Mouse (Mus musculus): ENCODE data around the gene Kcnj3. TPM values are rescaled to one million over a fixed set of nuclear protein-coding genes. Genes with fewer than 3 reads are reported as not detected.

Kcnj3 gene
- polyA plus RNA-seq (2012; rRNA removed) = 0.31 and 0.33 TPM in 2 replicates

GRCm38 (mm10) chr2:55435721-55436260 lies at the start of gene Kcnj3:
Kcnj3 (plus strand) TSS chr2:55435970.
- TF ChIP-seq CTCF (conservative IDR thresholded peaks at IDR 0.05; ENCODE audit: insufficient read depth, insufficient read length, low read depth, low read length) = no peak
- no peak for TF ChIP-seq POLR2A (IDR thresholded peaks at IDR 0.05; ENCODE audit: low read depth, low read length)
- Histone ChIP-seq H3K4me1 (ENCODE audit: control insufficient read depth, insufficient read depth, low read length) (no peaks in the 10 kb centered on the region), H3K4me3 (ENCODE audit: insufficient read depth, low read depth, low read length) (no peak within 1 kb of the TSS), H3K27ac (ENCODE audit: insufficient read depth, low read depth, low read length) (no peak within 1 kb of the TSS), H3K27me3 (replicated peaks; ENCODE audit: control insufficient read depth, insufficient read depth, low read length) (0 out of 2 replicates have a peak, but pooled peaks cover 2% of the 10 kb centered on the region), H3K36me3 (ENCODE audit: control insufficient read depth, insufficient read depth, low read length) (no peaks in the 10 kb centered on the region)
- DNase-seq = no peak
- WGBS = 1% methylated on average over 20 of the region's 20 CpGs

GRCm38 (mm10) chr2:55390330-55390989 lies 45.3 kb upstream of the Kcnj3 start:
- no peaks in the 10 kb centered on the region for H3K4me1 ChIP-seq (ENCODE audit: control insufficient read depth, insufficient read depth, low read length)
- TF ChIP-seq CTCF (conservative IDR thresholded peaks at IDR 0.05; ENCODE audit: insufficient read depth, insufficient read length, low read depth, low read length) (no peak), POLR2A (IDR thresholded peaks at IDR 0.05; ENCODE audit: low read depth, low read length) (no peak)
- H3K27ac ChIP-seq (ENCODE audit: insufficient read depth, low read depth, low read length) = no peak overlapping the region
- WGBS = 70% methylated on average over 3 of the region's 3 CpGs
- H3K4me3 ChIP-seq (ENCODE audit: insufficient read depth, low read depth, low read length) = no peak overlapping the region
- H3K36me3 ChIP-seq (ENCODE audit: control insufficient read depth, insufficient read depth, low read length) = no peaks in the 10 kb centered on the region
- DNase-seq = no peak
- H3K27me3 ChIP-seq (replicated peaks; ENCODE audit: control insufficient read depth, insufficient read depth, low read length) = no peaks in the 10 kb centered on the region

GRCm38 (mm10) chr2:55405307-55405706 lies 30.5 kb upstream of the Kcnj3 start:
- no peak for TF ChIP-seq CTCF (conservative IDR thresholded peaks at IDR 0.05; ENCODE audit: insufficient read depth, insufficient read length, low read depth, low read length)
- TF ChIP-seq POLR2A (IDR thresholded peaks at IDR 0.05; ENCODE audit: low read depth, low read length) = no peak
- no peak for DNase-seq
- 75% methylated on average over 1 of the region's 1 CpGs for WGBS
- no peak overlapping the region for H3K27ac ChIP-seq (ENCODE audit: insufficient read depth, low read depth, low read length)
- H3K36me3 ChIP-seq (ENCODE audit: control insufficient read depth, insufficient read depth, low read length) = no peaks in the 10 kb centered on the region
- H3K27me3 ChIP-seq (replicated peaks; ENCODE audit: control insufficient read depth, insufficient read depth, low read length) = no peaks in the 10 kb centered on the region
- H3K4me3 ChIP-seq (ENCODE audit: insufficient read depth, low read depth, low read length) = no peak overlapping the region
- H3K4me1 ChIP-seq (ENCODE audit: control insufficient read depth, insufficient read depth, low read length) = no peaks in the 10 kb centered on the region

- Histone ChIP-seq H3K27me3 (replicated peaks; ENCODE audit: control insufficient read depth, insufficient read depth, low read length) (no peaks in the 10 kb centered on the region), H3K27ac (ENCODE audit: insufficient read depth, low read depth, low read length) (no peak overlapping the region), H3K4me1 (ENCODE audit: control insufficient read depth, insufficient read depth, low read length) (no peaks in the 10 kb centered on the region), H3K4me3 (ENCODE audit: insufficient read depth, low read depth, low read length) (no peak overlapping the region), H3K36me3 (ENCODE audit: control insufficient read depth, insufficient read depth, low read length) (no peaks in the 10 kb centered on the region)
- DNase-seq = no peak
- no peak for TF ChIP-seq POLR2A (IDR thresholded peaks at IDR 0.05; ENCODE audit: low read depth, low read length)
- no peak for TF ChIP-seq CTCF (conservative IDR thresholded peaks at IDR 0.05; ENCODE audit: insufficient read depth, insufficient read length, low read depth, low read length)
- WGBS = 14% methylated on average over 2 of the region's 2 CpGs
These were observed 8.1 kb upstream of the Kcnj3 start for GRCm38 (mm10) chr2:55427633-55428032.

- no peaks in the 10 kb centered on the region for H3K4me1 ChIP-seq (ENCODE audit: control insufficient read depth, insufficient read depth, low read length)
- no peaks in the 10 kb centered on the region for H3K36me3 ChIP-seq (ENCODE audit: control insufficient read depth, insufficient read depth, low read length)
- 65% methylated on average over 4 of the region's 4 CpGs for WGBS
- H3K27ac ChIP-seq (ENCODE audit: insufficient read depth, low read depth, low read length) = no peak overlapping the region
- H3K4me3 ChIP-seq (ENCODE audit: insufficient read depth, low read depth, low read length) = no peak overlapping the region
- 0 out of 2 replicates have a peak, but pooled peaks cover 2% of the 10 kb centered on the region for H3K27me3 ChIP-seq (replicated peaks; ENCODE audit: control insufficient read depth, insufficient read depth, low read length)
- DNase-seq = no peak
- no peak for TF ChIP-seq CTCF (conservative IDR thresholded peaks at IDR 0.05; ENCODE audit: insufficient read depth, insufficient read length, low read depth, low read length)
- TF ChIP-seq POLR2A (IDR thresholded peaks at IDR 0.05; ENCODE audit: low read depth, low read length) = no peak
These were observed 3.7 kb upstream of the Kcnj3 start for GRCm38 (mm10) chr2:55432104-55432503.

- Histone ChIP-seq H3K27me3 (replicated peaks; ENCODE audit: control insufficient read depth, insufficient read depth, low read length) (0 out of 2 replicates have a peak, but pooled peaks cover 2% of the 10 kb centered on the region), H3K4me3 (ENCODE audit: insufficient read depth, low read depth, low read length) (no peak overlapping the region), H3K4me1 (ENCODE audit: control insufficient read depth, insufficient read depth, low read length) (no peaks in the 10 kb centered on the region), H3K36me3 (ENCODE audit: control insufficient read depth, insufficient read depth, low read length) (no peaks in the 10 kb centered on the region), H3K27ac (ENCODE audit: insufficient read depth, low read depth, low read length) (no peak overlapping the region)
- WGBS = 3% methylated on average over 21 of the region's 21 CpGs
- TF ChIP-seq CTCF (conservative IDR thresholded peaks at IDR 0.05; ENCODE audit: insufficient read depth, insufficient read length, low read depth, low read length) (no peak), POLR2A (IDR thresholded peaks at IDR 0.05; ENCODE audit: low read depth, low read length) (no peak)
- DNase-seq = no peak
These were observed 664 bp downstream of the Kcnj3 start for GRCm38 (mm10) chr2:55436261-55437006.

All from kidney, adult 2 months (tissue).